Mouse (Mus musculus): ENCODE measurements around the gene Tmem182. TPM values are rescaled to one million over a fixed set of nuclear protein-coding genes. Genes with fewer than 3 reads are reported as not detected.

Tmem182 gene
- polyA plus RNA-seq, 1 experiment from 2014 or later: not detected

DNA sequence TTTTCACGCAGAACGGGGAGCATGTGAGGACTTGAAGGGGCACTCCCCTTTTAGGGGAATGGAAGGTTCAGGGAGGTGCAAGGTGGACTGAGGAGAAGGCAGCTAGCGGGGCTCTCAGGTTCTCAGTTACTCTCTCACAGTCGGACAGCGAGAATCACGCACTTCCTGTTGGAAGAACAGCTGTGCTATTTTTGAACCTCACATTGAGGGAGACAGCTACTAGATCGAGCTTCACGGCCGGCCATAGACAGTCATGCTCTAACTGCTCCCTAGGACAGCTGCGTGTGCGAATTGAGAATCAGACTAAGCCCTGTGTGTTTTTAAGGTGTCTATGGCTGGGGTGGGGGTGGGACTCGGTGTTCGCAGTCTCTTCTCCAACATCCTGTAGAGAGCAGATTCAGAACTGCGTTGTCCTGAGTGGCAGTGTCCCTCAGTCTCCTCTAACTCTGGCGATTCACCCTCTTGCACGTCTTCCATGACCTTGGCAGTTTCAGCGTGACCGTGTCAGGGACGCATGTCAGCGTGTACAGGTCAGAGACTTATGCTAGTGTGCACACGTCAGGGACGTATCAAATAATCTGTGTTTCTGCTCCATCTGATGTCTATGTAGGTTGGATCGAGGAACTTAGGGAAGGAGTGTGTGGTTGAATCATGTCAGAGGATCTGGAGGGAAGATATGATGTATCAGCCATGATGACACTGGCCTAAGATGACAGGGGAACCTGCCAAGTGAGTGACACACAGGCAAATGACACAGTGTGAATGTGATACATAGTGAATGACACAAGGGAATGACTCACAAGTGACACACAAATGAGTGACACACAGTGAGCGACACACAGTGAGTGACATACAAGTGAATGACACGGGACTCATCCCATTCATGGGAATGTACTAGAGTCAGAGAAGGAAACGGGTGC lies 69.3 kb downstream of the Tmem182 start:
- H3K4me2 ChIP-seq (ENCODE audit: low read length): peak overlapping the region; percentile 0; the same call in 1 of the 2 replicates
- no peaks in the 10 kb centered on the region for H3K4me1 ChIP-seq (replicated peaks; ENCODE audit: control insufficient read depth, insufficient read depth, low read length)
- no peak overlapping the region for H3K27ac ChIP-seq (ENCODE audit: low read length)
- H3K9ac ChIP-seq (replicated peaks; ENCODE audit: low read depth, low read length): no peak overlapping the region
- 81% methylated on average over 26 of the region's 26 CpGs for WGBS
- H3K4me3 ChIP-seq (replicated peaks; ENCODE audit: low read length): no peak overlapping the region
- no peak for ATAC-seq
- no peaks in the 10 kb centered on the region for H3K9me3 ChIP-seq (ENCODE audit: control insufficient read depth, low read length)
- no peaks in the 10 kb centered on the region for H3K36me3 ChIP-seq (ENCODE audit: control insufficient read depth, insufficient read depth)
- H3K27me3 ChIP-seq (replicated peaks; ENCODE audit: control insufficient read depth, insufficient read depth, low read length): no peaks in the 10 kb centered on the region

DNA sequence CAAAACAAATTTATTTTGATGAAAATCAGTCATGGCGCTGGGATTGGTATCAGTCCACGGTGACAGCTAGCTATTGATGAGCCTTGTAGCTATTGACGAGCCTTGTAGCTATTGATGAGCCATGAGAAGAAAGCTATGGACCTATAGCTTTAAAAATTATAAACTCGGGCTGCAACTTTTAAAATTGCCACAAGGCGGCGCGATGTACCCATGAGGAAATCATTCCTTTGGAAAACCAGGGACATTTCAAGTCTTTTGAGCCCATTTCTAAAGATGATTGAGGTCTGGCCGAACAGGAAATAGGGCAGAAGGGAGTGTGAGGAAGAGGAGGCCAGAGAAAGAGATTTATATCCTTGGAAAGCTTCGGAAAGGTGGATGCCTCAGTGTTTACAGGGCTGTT lies 73.7 kb downstream of the Tmem182 start:
- WGBS: 10% methylated on average over 9 of the region's 9 CpGs
- no peak overlapping the region for H3K4me3 ChIP-seq (replicated peaks; ENCODE audit: low read length)
- no peak overlapping the region for H3K27ac ChIP-seq (ENCODE audit: low read length)
- H3K9ac ChIP-seq (replicated peaks; ENCODE audit: low read depth, low read length): no peak overlapping the region
- H3K4me2 ChIP-seq (ENCODE audit: low read length): no peak overlapping the region; the same call in 1 of the 2 replicates
- no peaks in the 10 kb centered on the region; the same call in 1 of the 2 replicates for H3K4me1 ChIP-seq (replicated peaks; ENCODE audit: control insufficient read depth, insufficient read depth, low read length)
- no peaks in the 10 kb centered on the region for H3K36me3 ChIP-seq (ENCODE audit: control insufficient read depth, insufficient read depth)
- ATAC-seq: no peak
- no peaks in the 10 kb centered on the region for H3K27me3 ChIP-seq (replicated peaks; ENCODE audit: control insufficient read depth, insufficient read depth, low read length)
- H3K9me3 ChIP-seq (ENCODE audit: control insufficient read depth, low read length): no peaks in the 10 kb centered on the region

DNA sequence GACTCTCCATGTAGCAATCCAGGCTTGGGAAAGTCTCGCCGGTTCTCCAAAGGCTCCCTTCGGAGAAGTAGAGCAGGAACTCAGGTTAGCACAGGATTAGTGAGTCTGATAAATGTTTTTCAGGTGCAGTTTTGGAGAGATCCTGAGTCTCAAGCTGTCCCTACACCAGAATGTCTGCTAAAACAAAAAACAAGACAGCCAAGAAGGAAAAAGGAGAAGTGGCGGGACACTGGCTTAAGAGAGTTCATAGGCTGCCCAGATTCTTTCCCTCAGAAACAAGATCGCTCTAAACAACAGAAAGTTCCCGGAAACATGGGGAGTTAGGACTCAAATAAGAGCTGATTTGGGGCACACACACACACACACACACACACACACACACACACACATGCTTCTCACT lies 74.1 kb downstream of the Tmem182 start:
- no peak overlapping the region; the same call in 1 of the 2 replicates for H3K4me2 ChIP-seq (ENCODE audit: low read length)
- H3K27ac ChIP-seq (ENCODE audit: low read length): no peak overlapping the region
- WGBS: 57% methylated on average over 6 of the region's 6 CpGs
- H3K36me3 ChIP-seq (ENCODE audit: control insufficient read depth, insufficient read depth): no peaks in the 10 kb centered on the region
- no peaks in the 10 kb centered on the region for H3K27me3 ChIP-seq (replicated peaks; ENCODE audit: control insufficient read depth, insufficient read depth, low read length)
- no peak for ATAC-seq
- no peak overlapping the region for H3K4me3 ChIP-seq (replicated peaks; ENCODE audit: low read length)
- H3K4me1 ChIP-seq (replicated peaks; ENCODE audit: control insufficient read depth, insufficient read depth, low read length): no peaks in the 10 kb centered on the region; the same call in 1 of the 2 replicates
- no peaks in the 10 kb centered on the region for H3K9me3 ChIP-seq (ENCODE audit: control insufficient read depth, low read length)
- no peak overlapping the region for H3K9ac ChIP-seq (replicated peaks; ENCODE audit: low read depth, low read length)

DNA sequence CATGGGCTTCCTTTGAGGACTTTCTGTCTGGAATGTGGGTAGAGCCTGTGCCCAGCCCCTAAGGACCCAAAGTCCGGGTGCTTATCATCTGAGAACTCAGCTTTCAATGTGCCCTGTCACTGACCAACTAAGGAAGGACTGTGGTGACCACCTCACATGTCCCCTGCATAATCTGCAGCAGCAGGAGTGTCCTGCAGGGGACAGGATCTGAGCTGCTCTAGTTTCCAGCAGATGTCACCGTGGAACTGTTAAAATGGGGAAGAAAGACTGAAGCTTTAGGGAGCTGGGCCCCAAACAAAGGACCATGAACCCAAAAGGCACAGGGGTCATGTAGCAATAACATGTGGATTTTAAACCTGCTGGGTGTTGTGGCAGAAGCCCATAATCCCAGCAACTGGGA lies 75.1 kb downstream of the Tmem182 start:
- no peaks in the 10 kb centered on the region for H3K9me3 ChIP-seq (ENCODE audit: control insufficient read depth, low read length)
- no peak for ATAC-seq
- H3K27me3 ChIP-seq (replicated peaks; ENCODE audit: control insufficient read depth, insufficient read depth, low read length): no peaks in the 10 kb centered on the region
- no peaks in the 10 kb centered on the region; the same call in 1 of the 2 replicates for H3K4me1 ChIP-seq (replicated peaks; ENCODE audit: control insufficient read depth, insufficient read depth, low read length)
- H3K4me3 ChIP-seq (replicated peaks; ENCODE audit: low read length): no peak overlapping the region
- H3K27ac ChIP-seq (ENCODE audit: low read length): no peak overlapping the region
- 45% methylated on average over 2 of the region's 2 CpGs for WGBS
- no peaks in the 10 kb centered on the region for H3K36me3 ChIP-seq (ENCODE audit: control insufficient read depth, insufficient read depth)
- no peak overlapping the region for H3K9ac ChIP-seq (replicated peaks; ENCODE audit: low read depth, low read length)
- H3K4me2 ChIP-seq (ENCODE audit: low read length): no peak overlapping the region

DNA sequence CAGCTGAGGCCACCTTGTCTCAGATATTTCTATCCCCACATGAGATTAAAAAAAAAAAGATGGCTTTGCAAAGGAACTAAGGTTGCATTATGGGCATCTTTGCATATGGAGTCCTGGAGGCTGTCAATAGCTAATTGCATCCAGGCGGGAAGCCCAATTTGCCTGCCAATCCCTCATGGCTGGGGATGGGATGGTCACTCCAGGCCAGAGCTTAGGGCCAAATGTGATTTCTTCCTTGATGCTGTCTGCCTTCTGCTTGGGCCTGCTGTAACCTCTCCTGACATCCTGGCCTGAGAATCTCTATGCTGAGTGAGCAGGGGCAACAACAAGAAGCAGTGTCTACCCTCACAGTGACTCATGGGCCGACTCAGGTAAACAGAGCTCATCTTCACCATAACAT lies 78.5 kb downstream of the Tmem182 start:
- Histone ChIP-seq H3K4me1 (replicated peaks; ENCODE audit: control insufficient read depth, insufficient read depth, low read length) (peaks cover 3% of the 10 kb centered on the region), H3K4me2 (ENCODE audit: low read length) (no peak overlapping the region), H3K9me3 (ENCODE audit: control insufficient read depth, low read length) (no peaks in the 10 kb centered on the region), H3K27ac (ENCODE audit: low read length) (no peak overlapping the region), H3K27me3 (replicated peaks; ENCODE audit: control insufficient read depth, insufficient read depth, low read length) (no peaks in the 10 kb centered on the region), H3K9ac (replicated peaks; ENCODE audit: low read depth, low read length) (no peak overlapping the region), H3K36me3 (ENCODE audit: control insufficient read depth, insufficient read depth) (no peaks in the 10 kb centered on the region), H3K4me3 (replicated peaks; ENCODE audit: low read length) (no peak overlapping the region)
- no peak for ATAC-seq
- 90% methylated on average over 2 of the region's 2 CpGs for WGBS

DNA sequence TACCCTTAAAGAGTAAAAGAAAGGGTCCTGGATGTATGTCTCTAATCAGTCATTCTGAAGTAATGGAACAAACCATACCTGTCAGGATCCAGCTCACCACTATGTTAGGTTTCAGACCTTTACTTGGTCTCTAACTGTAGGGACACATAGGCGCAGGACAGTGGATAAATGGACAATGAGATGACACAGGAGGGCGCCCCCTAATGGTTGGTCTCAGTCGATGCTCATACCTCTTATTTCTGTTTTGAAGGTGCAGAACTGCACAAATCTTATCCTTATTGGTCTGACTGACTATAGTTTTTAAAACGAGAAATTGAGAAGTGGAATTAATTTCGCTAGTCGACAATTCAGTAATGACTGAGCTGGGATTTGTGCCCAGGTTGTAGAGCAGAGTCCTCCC lies 79.5 kb downstream of the Tmem182 start:
- Histone ChIP-seq H3K27me3 (replicated peaks; ENCODE audit: control insufficient read depth, insufficient read depth, low read length) (no peaks in the 10 kb centered on the region), H3K9me3 (ENCODE audit: control insufficient read depth, low read length) (no peaks in the 10 kb centered on the region), H3K4me1 (replicated peaks; ENCODE audit: control insufficient read depth, insufficient read depth, low read length) (peaks cover 7% of the 10 kb centered on the region), H3K27ac (ENCODE audit: low read length) (no peak overlapping the region), H3K36me3 (ENCODE audit: control insufficient read depth, insufficient read depth) (no peaks in the 10 kb centered on the region), H3K4me2 (ENCODE audit: low read length) (no peak overlapping the region), H3K4me3 (replicated peaks; ENCODE audit: low read length) (no peak overlapping the region), H3K9ac (replicated peaks; ENCODE audit: low read depth, low read length) (no peak overlapping the region)
- ATAC-seq: no peak
- 72% methylated on average over 6 of the region's 6 CpGs for WGBS

DNA sequence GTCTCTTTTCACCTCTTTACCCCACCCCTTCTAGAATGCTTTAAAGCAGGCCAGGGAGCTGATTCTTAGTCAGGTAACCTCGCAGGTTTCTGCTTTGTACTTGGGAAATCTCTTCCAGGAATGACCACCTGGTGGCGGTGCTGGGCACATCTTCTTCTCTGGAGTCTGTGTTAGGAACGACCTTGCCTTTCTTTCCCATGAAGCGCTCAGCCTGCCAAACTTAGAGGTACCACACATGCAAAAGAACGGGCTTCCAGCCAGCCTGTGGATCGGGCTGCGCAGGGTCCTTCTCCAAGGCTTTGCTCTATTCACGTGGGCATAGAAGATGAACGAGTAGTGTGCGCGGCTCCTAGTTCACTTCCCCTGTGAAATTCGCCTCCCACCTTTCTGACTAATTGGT lies 82.3 kb downstream of the Tmem182 start:
- WGBS: 19% methylated on average over 12 of the region's 12 CpGs
- H3K9me3 ChIP-seq (ENCODE audit: control insufficient read depth, low read length): no peaks in the 10 kb centered on the region
- H3K36me3 ChIP-seq (ENCODE audit: control insufficient read depth, insufficient read depth): no peaks in the 10 kb centered on the region
- peaks cover 13% of the 10 kb centered on the region for H3K4me1 ChIP-seq (replicated peaks; ENCODE audit: control insufficient read depth, insufficient read depth, low read length)
- H3K4me2 ChIP-seq (ENCODE audit: low read length): peak overlapping the region; percentile 42
- 0 out of 2 replicates have a peak overlapping the region, but pooled peaks have one; percentile 22 for H3K9ac ChIP-seq (replicated peaks; ENCODE audit: low read depth, low read length)
- H3K27me3 ChIP-seq (replicated peaks; ENCODE audit: control insufficient read depth, insufficient read depth, low read length): no peaks in the 10 kb centered on the region
- H3K4me3 ChIP-seq (replicated peaks; ENCODE audit: low read length): no peak overlapping the region
- ATAC-seq: peak; percentile 61
- H3K27ac ChIP-seq (ENCODE audit: low read length): no peak overlapping the region

DNA sequence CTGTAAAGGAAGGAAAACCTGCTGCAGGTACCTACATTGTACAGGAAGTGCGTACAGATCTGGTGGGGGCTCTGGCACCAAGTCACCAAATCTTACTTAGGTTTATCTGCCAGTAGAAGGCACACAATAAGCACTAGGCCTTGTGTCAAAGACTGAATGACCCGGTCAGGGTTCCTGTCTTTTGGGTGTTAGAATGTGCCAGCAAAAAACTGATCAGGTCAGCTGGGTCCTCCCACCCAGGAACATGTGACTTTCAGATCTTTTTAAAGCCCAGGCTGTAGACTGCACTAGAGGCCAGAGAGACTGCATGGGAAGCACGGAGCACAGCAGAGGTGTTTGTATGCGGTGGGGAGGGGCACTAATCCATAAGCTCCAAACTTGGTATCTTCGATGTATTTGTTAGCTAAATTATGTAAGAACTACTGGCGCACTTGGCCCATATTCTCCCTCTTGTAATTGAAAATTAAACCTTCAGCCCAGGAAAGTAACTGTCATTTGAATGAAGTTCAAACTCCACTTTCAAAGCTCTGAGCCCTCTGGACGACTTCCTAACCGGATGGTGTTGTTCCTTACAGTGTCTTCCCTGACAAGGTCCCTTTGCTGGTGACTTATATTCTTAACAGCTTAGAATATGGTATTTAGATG lies 83.1 kb downstream of the Tmem182 start:
- no peak overlapping the region for H3K27ac ChIP-seq (ENCODE audit: low read length)
- H3K36me3 ChIP-seq (ENCODE audit: control insufficient read depth, insufficient read depth): no peaks in the 10 kb centered on the region
- no peak overlapping the region for H3K4me2 ChIP-seq (ENCODE audit: low read length)
- 83% methylated on average over 8 of the region's 8 CpGs for WGBS
- no peak overlapping the region for H3K4me3 ChIP-seq (replicated peaks; ENCODE audit: low read length)
- peaks cover 13% of the 10 kb centered on the region for H3K4me1 ChIP-seq (replicated peaks; ENCODE audit: control insufficient read depth, insufficient read depth, low read length)
- no peak overlapping the region for H3K9ac ChIP-seq (replicated peaks; ENCODE audit: low read depth, low read length)
- no peaks in the 10 kb centered on the region for H3K9me3 ChIP-seq (ENCODE audit: control insufficient read depth, low read length)
- ATAC-seq: no peak
- H3K27me3 ChIP-seq (replicated peaks; ENCODE audit: control insufficient read depth, insufficient read depth, low read length): no peaks in the 10 kb centered on the region

DNA sequence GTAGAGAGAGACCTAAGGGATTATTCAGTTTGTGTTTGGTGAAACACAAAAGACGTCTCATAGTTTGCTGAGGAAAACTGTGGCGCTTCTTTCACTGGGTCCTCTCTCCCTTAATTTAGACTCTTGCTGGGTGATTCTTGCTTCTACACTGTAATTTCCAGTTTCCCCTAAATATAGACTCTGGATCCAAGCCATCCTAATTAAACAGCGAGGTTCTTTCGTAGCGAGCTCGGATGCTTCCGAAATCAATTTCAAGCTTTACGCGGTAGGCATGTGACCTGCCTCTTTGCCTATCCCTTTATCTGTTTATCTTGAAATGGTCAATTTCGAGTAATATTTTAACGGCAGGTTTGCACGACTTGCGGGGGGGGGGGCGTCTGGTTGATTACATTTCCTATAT lies 84.2 kb downstream of the Tmem182 start:
- WGBS: 41% methylated on average over 14 of the region's 14 CpGs
- no peaks in the 10 kb centered on the region for H3K36me3 ChIP-seq (ENCODE audit: control insufficient read depth, insufficient read depth)
- H3K27ac ChIP-seq (ENCODE audit: low read length): no peak overlapping the region
- no peaks in the 10 kb centered on the region for H3K27me3 ChIP-seq (replicated peaks; ENCODE audit: control insufficient read depth, insufficient read depth, low read length)
- no peak overlapping the region for H3K9ac ChIP-seq (replicated peaks; ENCODE audit: low read depth, low read length)
- ATAC-seq: no peak
- no peaks in the 10 kb centered on the region for H3K9me3 ChIP-seq (ENCODE audit: control insufficient read depth, low read length)
- no peak overlapping the region for H3K4me3 ChIP-seq (replicated peaks; ENCODE audit: low read length)
- H3K4me1 ChIP-seq (replicated peaks; ENCODE audit: control insufficient read depth, insufficient read depth, low read length): peaks cover 13% of the 10 kb centered on the region
- peak overlapping the region; percentile 1 for H3K4me2 ChIP-seq (ENCODE audit: low read length)
